Mouse (Mus musculus): ENCODE results near the gene Cul7.
A peak's percentile ranks its signal among the peaks of the same experiment; 100 is the strongest.

Cul7 gene

GRCm38 (mm10) chr17:46628791-46629684 is 21.1 kb upstream of the Cul7 start, which contains the start of gene Ptk7:
TSS of gene Ptk7 (minus strand) at chr17:46629504.
- DNase-seq (ENCODE audit: low read depth, low spot score): peak; percentile 78

GRCm38 (mm10) chr17:46629685-46630441 is 20.3 kb upstream of the Cul7 start:
- DNase-seq (ENCODE audit: low read depth, low spot score): peak; percentile 70

GRCm38 (mm10) chr17:46636831-46637523 is 13.2 kb upstream of the Cul7 start:
- peak; percentile 74 for DNase-seq (ENCODE audit: low read depth, low spot score)

GRCm38 (mm10) chr17:46639929-46640328 is 10.2 kb upstream of the Cul7 start:
- DNase-seq (ENCODE audit: low read depth, low spot score): no peak

GRCm38 (mm10) chr17:46642060-46642459 is 8.1 kb upstream of the Cul7 start:
- no peak for DNase-seq (ENCODE audit: low read depth, low spot score)

GRCm38 (mm10) chr17:46644152-46644805 is 5.9 kb upstream of the Cul7 start:
- DNase-seq (ENCODE audit: low read depth, low spot score): no peak

GRCm38 (mm10) chr17:46644916-46645475 is 5.1 kb upstream of the Cul7 start:
- no peak for DNase-seq (ENCODE audit: low read depth, low spot score)

- DNase-seq (ENCODE audit: low read depth, low spot score): peak; percentile 99
These were observed 4.4 kb upstream of the Cul7 start, which contains the start of the genes Klc4 and Mrpl2 for GRCm38 (mm10) chr17:46645561-46646321. TSS of gene Klc4 (minus strand) at chr17:46646022. TSS of gene Mrpl2 (plus strand) at chr17:46646229.

GRCm38 (mm10) chr17:46646322-46646662 is 3.8 kb upstream of the Cul7 start:
- no peak for DNase-seq (ENCODE audit: low read depth, low spot score)

GRCm38 (mm10) chr17:46647279-46647678 is 2.9 kb upstream of the Cul7 start:
- DNase-seq (ENCODE audit: low read depth, low spot score): no peak

GRCm38 (mm10) chr17:46648436-46648835 is 1.7 kb upstream of the Cul7 start:
- no peak for DNase-seq (ENCODE audit: low read depth, low spot score)

GRCm38 (mm10) chr17:46649811-46650210 is 326 bp upstream of the Cul7 start:
- no peak for DNase-seq (ENCODE audit: low read depth, low spot score)

- no peak for DNase-seq (ENCODE audit: low read depth, low spot score)
These were observed 1.2 kb downstream of the Cul7 start for GRCm38 (mm10) chr17:46651292-46651691.

GRCm38 (mm10) chr17:46651755-46652547 is 1.8 kb downstream of the Cul7 start:
- no peak for DNase-seq (ENCODE audit: low read depth, low spot score)

- no peak for DNase-seq (ENCODE audit: low read depth, low spot score)
These were observed 5.9 kb downstream of the Cul7 start for GRCm38 (mm10) chr17:46656054-46656453.

GRCm38 (mm10) chr17:46661351-46661750 is 11.2 kb downstream of the Cul7 start:
- no peak for DNase-seq (ENCODE audit: low read depth, low spot score)

- DNase-seq (ENCODE audit: low read depth, low spot score): no peak
These were observed 11.8 kb downstream of the Cul7 start for GRCm38 (mm10) chr17:46661981-46662380.

- DNase-seq (ENCODE audit: low read depth, low spot score): no peak
These were observed 12.6 kb downstream of the Cul7 start for GRCm38 (mm10) chr17:46662730-46663129.

GRCm38 (mm10) chr17:46667712-46668111 is 17.6 kb downstream of the Cul7 start:
- DNase-seq (ENCODE audit: low read depth, low spot score): no peak

GRCm38 (mm10) chr17:46669911-46670310 is 19.8 kb downstream of the Cul7 start:
- no peak for DNase-seq (ENCODE audit: low read depth, low spot score)

Measured in forelimb bud, embryonic 11.5 days (tissue).